Mouse (Mus musculus) stomach, embryonic 14.5 days (tissue): ENCODE measurements around the gene Foxi3. TPM values are rescaled to one million over a fixed set of nuclear protein-coding genes. Genes with fewer than 3 reads are reported as not detected.

Experiments used
- ATAC-seq: fragments of 200-750 bp; cut with Nextera tagmentation; 2 replicates; pipeline ENCODE4 v1.8.0; 2017; ENCODE audit warnings: low read depth, moderate TSS enrichment; ENCODE audit not compliant: insufficient number of reproducible peaks, insufficient read depth, low FRiP score
- H3K27ac ChIP-seq: fragments of 300-500 bp; sonication (generic); 2 replicates; pipeline ENCODE4 v1.5.1; 2014; ENCODE audit warnings: mild to moderate bottlenecking, low read length, moderate library complexity, mixed read lengths
- H3K27me3 ChIP-seq: fragments of 300-500 bp; sonication (generic); 2 replicates; pipeline ENCODE4 v1.6.1; 2014; ENCODE audit warnings: low read length, control low read depth, mixed read lengths; ENCODE audit not compliant: control insufficient read depth, insufficient read depth
- H3K36me3 ChIP-seq: fragments of 300-500 bp; sonication (generic); 2 replicates; pipeline ENCODE4 v1.6.1; 2014; ENCODE audit warnings: mild to moderate bottlenecking, control low read depth, low read length, moderate library complexity, mixed read lengths; ENCODE audit not compliant: control insufficient read depth, insufficient read depth
- H3K4me1 ChIP-seq: fragments of 300-500 bp; sonication (generic); 2 replicates; pipeline ENCODE4 v1.6.1; 2014; ENCODE audit warnings: low read length, control low read depth, mixed read lengths; ENCODE audit not compliant: control insufficient read depth, insufficient read depth
- H3K4me2 ChIP-seq: fragments of 300-500 bp; sonication (generic); replicated peaks from 2 replicates; pipeline ENCODE4 v1.6.1; 2014; ENCODE audit warnings: low read depth, low read length, control low read depth
- H3K4me3 ChIP-seq: fragments of 300-500 bp; sonication (generic); 2 replicates; pipeline ENCODE4 v1.5.1; 2014; ENCODE audit warnings: low read depth, low read length, control low read depth
- H3K9ac ChIP-seq: fragments of 300-500 bp; sonication (generic); replicated peaks from 2 replicates; pipeline ENCODE4 v1.6.1; 2014; ENCODE audit warnings: low read depth, mild to moderate bottlenecking, control low read depth, low read length, moderate library complexity, mixed read lengths
- H3K9me3 ChIP-seq: fragments of 300-500 bp; sonication (generic); 2 replicates; pipeline ENCODE4 v1.6.1; 2016; ENCODE audit warnings: low read depth, low read length, control low read depth; ENCODE audit not compliant: control insufficient read depth
- WGBS: fragments of 180-500 bp; shearing (Covaris S2); extraction: QIAGEN DNeasy Blood & Tissue Kit; methylation state at CpG from one replicate; pipeline ENCODE4 v1.1.7; 2014; 5-methylcytosine and 5-hydroxymethylcytosine counted together
- polyA plus RNA-seq: library from polyadenylated mRNA; unstranded; fragments of >200 nt; fragmentation: Nextera tagmentation; extraction: Ambion mirVana; gene quantifications from 2 replicates; pipeline ENCODE4 v1.2.1, GENCODE M21; 2014

The Foxi3 gene
- not detected in 2 replicates for polyA plus RNA-seq

- no peaks in the 10 kb centered on the region for H3K36me3 ChIP-seq
- H3K4me3 ChIP-seq: peak within 1 kb of the TSS; percentile 39
- H3K9me3 ChIP-seq: no peaks in the 10 kb centered on the region
- no peak within 1 kb of the TSS for H3K27ac ChIP-seq
- peaks cover 7% of the 10 kb centered on the region; the same call in 1 of the 2 replicates for H3K4me1 ChIP-seq
- peak; percentile 85 for ATAC-seq
- H3K4me2 ChIP-seq: peak within 1 kb of the TSS; percentile 64
- under 1% methylated on average over 63 of the region's 67 CpGs for WGBS
- H3K9ac ChIP-seq: no peak within 1 kb of the TSS; the same call in 1 of the 2 replicates
- peaks cover 39% of the 10 kb centered on the region for H3K27me3 ChIP-seq
Measured at GRCm38 (mm10) chr6:70956285-70956912, at the start of gene Foxi3. Gene Foxi3 (plus strand): TSS chr6:70956531.

- no peaks in the 10 kb centered on the region for H3K36me3 ChIP-seq
- H3K4me1 ChIP-seq: no peaks in the 10 kb centered on the region
- H3K27me3 ChIP-seq: no peaks in the 10 kb centered on the region
- no peak overlapping the region for H3K9ac ChIP-seq
- ATAC-seq: no peak
- H3K27ac ChIP-seq: no peak overlapping the region
- no peak overlapping the region for H3K4me2 ChIP-seq
- 91% methylated on average over 7 of the region's 7 CpGs for WGBS
- H3K4me3 ChIP-seq: no peak overlapping the region
- no peaks in the 10 kb centered on the region for H3K9me3 ChIP-seq
Measured at GRCm38 (mm10) chr6:70909572-70909971, 46.8 kb upstream of the Foxi3 start.

GRCm38 (mm10) chr6:70910285-70910684 is 46.0 kb upstream of the Foxi3 start:
- Histone ChIP-seq H3K36me3 (no peaks in the 10 kb centered on the region), H3K9ac (no peak overlapping the region), H3K27ac (no peak overlapping the region), H3K4me3 (no peak overlapping the region), H3K4me2 (no peak overlapping the region), H3K4me1 (no peaks in the 10 kb centered on the region), H3K9me3 (no peaks in the 10 kb centered on the region), H3K27me3 (no peaks in the 10 kb centered on the region)
- WGBS: 58% methylated on average over 4 of the region's 4 CpGs
- ATAC-seq: no peak

- no peaks in the 10 kb centered on the region for H3K27me3 ChIP-seq
- H3K4me3 ChIP-seq: 0 out of 2 replicates have a peak overlapping the region, but pooled peaks have one; percentile 1
- WGBS: 11% methylated on average over 20 of the region's 20 CpGs
- H3K4me2 ChIP-seq: peak overlapping the region; percentile 29
- no peaks in the 10 kb centered on the region for H3K36me3 ChIP-seq
- ATAC-seq: no peak; the same call in 1 of the 2 replicates
- H3K9ac ChIP-seq: no peak overlapping the region
- no peak overlapping the region for H3K27ac ChIP-seq
- no peaks in the 10 kb centered on the region for H3K4me1 ChIP-seq
- no peaks in the 10 kb centered on the region for H3K9me3 ChIP-seq
Measured at GRCm38 (mm10) chr6:70911668-70912395, 44.5 kb upstream of the Foxi3 start.

- no peak overlapping the region for H3K27ac ChIP-seq
- no peak overlapping the region for H3K9ac ChIP-seq
- peak overlapping the region; percentile 29; the same call in 1 of the 2 replicates for H3K4me2 ChIP-seq
- no peak for ATAC-seq
- H3K27me3 ChIP-seq: no peaks in the 10 kb centered on the region
- H3K4me1 ChIP-seq: no peaks in the 10 kb centered on the region
- H3K36me3 ChIP-seq: no peaks in the 10 kb centered on the region
- WGBS: 67% methylated on average over 7 of the region's 7 CpGs
- no peaks in the 10 kb centered on the region for H3K9me3 ChIP-seq
- H3K4me3 ChIP-seq: no peak overlapping the region
Measured at GRCm38 (mm10) chr6:70912396-70912765, 44.0 kb upstream of the Foxi3 start.

GRCm38 (mm10) chr6:70918827-70919226 is 37.5 kb upstream of the Foxi3 start, which contains the start of gene Tex37:
Gene Tex37 (minus strand): TSS chr6:70918927.
- no peak for ATAC-seq
- H3K9me3 ChIP-seq: no peaks in the 10 kb centered on the region
- H3K4me2 ChIP-seq: no peak within 1 kb of the TSS
- WGBS: 89% methylated on average over 3 of the region's 3 CpGs
- no peaks in the 10 kb centered on the region for H3K27me3 ChIP-seq
- no peak within 1 kb of the TSS for H3K9ac ChIP-seq
- no peaks in the 10 kb centered on the region for H3K36me3 ChIP-seq
- H3K27ac ChIP-seq: no peak within 1 kb of the TSS
- H3K4me3 ChIP-seq: no peak within 1 kb of the TSS
- no peaks in the 10 kb centered on the region for H3K4me1 ChIP-seq

- Histone ChIP-seq H3K27me3 (no peaks in the 10 kb centered on the region), H3K36me3 (no peaks in the 10 kb centered on the region), H3K4me1 (no peaks in the 10 kb centered on the region), H3K27ac (no peak overlapping the region), H3K9me3 (no peaks in the 10 kb centered on the region), H3K4me2 (peak overlapping the region; percentile 35), H3K9ac (no peak overlapping the region), H3K4me3 (no peak overlapping the region)
- ATAC-seq: peak; percentile 56; the same call in 1 of the 2 replicates
- WGBS: 6% methylated on average over 22 of the region's 22 CpGs
Measured at GRCm38 (mm10) chr6:70921274-70922074, 34.9 kb upstream of the Foxi3 start.

GRCm38 (mm10) chr6:70931801-70932200 is 24.5 kb upstream of the Foxi3 start:
- H3K27ac ChIP-seq: no peak overlapping the region
- no peak overlapping the region for H3K9ac ChIP-seq
- 95% methylated on average over 2 of the region's 2 CpGs for WGBS
- no peak overlapping the region for H3K4me2 ChIP-seq
- ATAC-seq: no peak
- H3K36me3 ChIP-seq: no peaks in the 10 kb centered on the region
- H3K27me3 ChIP-seq: no peaks in the 10 kb centered on the region
- H3K4me1 ChIP-seq: no peaks in the 10 kb centered on the region
- no peaks in the 10 kb centered on the region for H3K9me3 ChIP-seq
- no peak overlapping the region for H3K4me3 ChIP-seq
